Mouse (Mus musculus) heart, embryonic 16.5 days (tissue): ENCODE data around the gene Slit3. TPM values are rescaled to one million over a fixed set of nuclear protein-coding genes. Genes with fewer than 3 reads are reported as not detected.

ENCODE experiments used
- ATAC-seq: fragments of 200-750 bp; cut with Nextera tagmentation; replicated peaks from 2 replicates; pipeline ENCODE4 v1.8.0; 2017; ENCODE audit warnings: moderate number of reproducible peaks; ENCODE audit not compliant: insufficient read depth, low FRiP score; ENCODE audit errors: extremely low read depth
- H3K27ac ChIP-seq: fragments of 300-500 bp; sonication (generic); 2 replicates; pipeline ENCODE4 v1.5.1; 2014; ENCODE audit warnings: mild to moderate bottlenecking, low read length, control low read depth, moderate library complexity
- H3K27me3 ChIP-seq: fragments of 300-500 bp; sonication (generic); 2 replicates; pipeline ENCODE4 v1.6.1; 2014; ENCODE audit warnings: low read length, mixed read lengths; ENCODE audit not compliant: control insufficient read depth, insufficient read depth
- H3K36me3 ChIP-seq: fragments of 300-500 bp; sonication (generic); 2 replicates; pipeline ENCODE4 v1.6.1; 2014; ENCODE audit not compliant: control insufficient read depth, insufficient read depth
- H3K4me1 ChIP-seq: fragments of 300-500 bp; sonication (generic); 2 replicates; pipeline ENCODE4 v1.6.1; 2014; ENCODE audit warnings: low read length, mixed read lengths; ENCODE audit not compliant: control insufficient read depth, insufficient read depth
- H3K4me2 ChIP-seq: fragments of 300-500 bp; sonication (generic); 2 replicates; pipeline ENCODE4 v1.6.1; 2014; ENCODE audit warnings: low read depth, mild to moderate bottlenecking, control low read depth, low read length
- H3K4me3 ChIP-seq: fragments of 300-500 bp; sonication (generic); 2 replicates; pipeline ENCODE4 v1.5.1; 2014; ENCODE audit warnings: mild to moderate bottlenecking, control low read depth, low read length
- H3K9ac ChIP-seq: fragments of 300-500 bp; sonication (generic); 2 replicates; pipeline ENCODE4 v1.6.1; 2014; ENCODE audit warnings: low read length, control low read depth
- H3K9me3 ChIP-seq: fragments of 300-500 bp; sonication (generic); replicated peaks from 2 replicates; pipeline ENCODE4 v1.6.1; 2016; ENCODE audit warnings: low read length; ENCODE audit not compliant: control insufficient read depth
- WGBS: fragments of 180-500 bp; shearing (Covaris S2); extraction: QIAGEN DNeasy Blood & Tissue Kit; methylation state at CpG from one replicate; pipeline ENCODE4 v1.1.7; 2014; 5-methylcytosine and 5-hydroxymethylcytosine counted together
- polyA plus RNA-seq: library from polyadenylated mRNA; unstranded; fragments of >200 nt; fragmentation: Nextera tagmentation; extraction: Ambion mirVana; gene quantifications from 2 replicates; pipeline ENCODE4 v1.2.1, GENCODE M21; 2015

Slit3 gene
- polyA plus RNA-seq, 1 experiment from 2014 or later = 7.8 TPM

- Histone ChIP-seq H3K27ac (no peak overlapping the region), H3K27me3 (no peaks in the 10 kb centered on the region)
- no peak for ATAC-seq
Observed at GRCm38 (mm10) chr11:35655836-35656235, 534.8 kb downstream of the Slit3 start.

GRCm38 (mm10) chr11:35657582-35657981, 536.6 kb downstream of the Slit3 start:
- Histone ChIP-seq H3K27me3 (no peaks in the 10 kb centered on the region), H3K4me1 (no peaks in the 10 kb centered on the region), H3K36me3 (no peaks in the 10 kb centered on the region), H3K9me3 (no peaks in the 10 kb centered on the region), H3K27ac (no peak overlapping the region), H3K4me2 (no peak overlapping the region), H3K4me3 (no peak overlapping the region), H3K9ac (no peak overlapping the region)
- 70% methylated on average over 6 of the region's 6 CpGs for WGBS
- no peak for ATAC-seq

More at GRCm38 (mm10) chr11:35655836-35656235, 534.8 kb downstream of the Slit3 start:
- no peak overlapping the region for H3K9ac ChIP-seq
- H3K4me2 ChIP-seq = no peak overlapping the region
- H3K4me3 ChIP-seq = no peak overlapping the region
- no peaks in the 10 kb centered on the region for H3K4me1 ChIP-seq
- no peaks in the 10 kb centered on the region for H3K9me3 ChIP-seq
- no peaks in the 10 kb centered on the region for H3K36me3 ChIP-seq

- H3K4me3 ChIP-seq = no peak overlapping the region
- no peak overlapping the region for H3K27ac ChIP-seq
- ATAC-seq = no peak
- H3K4me1 ChIP-seq = no peaks in the 10 kb centered on the region
- no peaks in the 10 kb centered on the region for H3K36me3 ChIP-seq
- 68% methylated on average over 4 of the region's 4 CpGs for WGBS
- H3K9me3 ChIP-seq = no peaks in the 10 kb centered on the region
- H3K4me2 ChIP-seq = no peak overlapping the region
- 0 out of 2 replicates have a peak, but pooled peaks cover 2% of the 10 kb centered on the region for H3K27me3 ChIP-seq
- H3K9ac ChIP-seq = no peak overlapping the region
Observed at GRCm38 (mm10) chr11:35660967-35661366, 539.9 kb downstream of the Slit3 start.

- 0 out of 2 replicates have a peak, but pooled peaks cover 2% of the 10 kb centered on the region for H3K27me3 ChIP-seq
- ATAC-seq = no peak
- H3K9ac ChIP-seq = no peak overlapping the region
- H3K27ac ChIP-seq = no peak overlapping the region
- no peaks in the 10 kb centered on the region for H3K36me3 ChIP-seq
- no peak overlapping the region for H3K4me3 ChIP-seq
- no peaks in the 10 kb centered on the region for H3K4me1 ChIP-seq
- no peaks in the 10 kb centered on the region for H3K9me3 ChIP-seq
- H3K4me2 ChIP-seq = no peak overlapping the region
- WGBS = 72% methylated on average over 3 of the region's 3 CpGs
Observed at GRCm38 (mm10) chr11:35662945-35663344, 541.9 kb downstream of the Slit3 start.

- H3K4me2 ChIP-seq = no peak overlapping the region
- H3K9me3 ChIP-seq = no peaks in the 10 kb centered on the region
- no peak overlapping the region for H3K9ac ChIP-seq
- H3K4me1 ChIP-seq = no peaks in the 10 kb centered on the region
- no peak overlapping the region for H3K27ac ChIP-seq
- no peaks in the 10 kb centered on the region for H3K36me3 ChIP-seq
- WGBS = 69% methylated on average over 8 of the region's 8 CpGs
- no peak overlapping the region for H3K4me3 ChIP-seq
- H3K27me3 ChIP-seq = 0 out of 2 replicates have a peak, but pooled peaks cover 2% of the 10 kb centered on the region
- no peak for ATAC-seq
Observed at GRCm38 (mm10) chr11:35663661-35664060, 542.6 kb downstream of the Slit3 start.

- 60% methylated on average over 5 of the region's 5 CpGs for WGBS
- Histone ChIP-seq H3K27ac (no peak overlapping the region), H3K9me3 (no peaks in the 10 kb centered on the region), H3K9ac (no peak overlapping the region), H3K4me1 (no peaks in the 10 kb centered on the region), H3K36me3 (no peaks in the 10 kb centered on the region), H3K4me3 (no peak overlapping the region), H3K4me2 (no peak overlapping the region), H3K27me3 (0 out of 2 replicates have a peak, but pooled peaks cover 2% of the 10 kb centered on the region)
- ATAC-seq = 0 out of 2 replicates have a peak, but pooled peaks have one; percentile 22
Observed at GRCm38 (mm10) chr11:35664991-35665390, 544.0 kb downstream of the Slit3 start.

GRCm38 (mm10) chr11:35667428-35667827, 546.4 kb downstream of the Slit3 start:
- H3K9ac ChIP-seq = no peak overlapping the region
- H3K27me3 ChIP-seq = 0 out of 2 replicates have a peak, but pooled peaks cover 2% of the 10 kb centered on the region
- ATAC-seq = no peak
- no peak overlapping the region for H3K27ac ChIP-seq
- no peaks in the 10 kb centered on the region for H3K36me3 ChIP-seq
- H3K4me1 ChIP-seq = no peaks in the 10 kb centered on the region
- H3K4me3 ChIP-seq = no peak overlapping the region
- WGBS = 53% methylated on average over 3 of the region's 3 CpGs
- no peak overlapping the region for H3K4me2 ChIP-seq
- H3K9me3 ChIP-seq = no peaks in the 10 kb centered on the region

- H3K9me3 ChIP-seq = no peaks in the 10 kb centered on the region
- H3K27me3 ChIP-seq = 0 out of 2 replicates have a peak, but pooled peaks cover 2% of the 10 kb centered on the region
- WGBS = 32% methylated on average over 3 of the region's 3 CpGs
- H3K27ac ChIP-seq = no peak overlapping the region
- H3K4me1 ChIP-seq = no peaks in the 10 kb centered on the region
- H3K36me3 ChIP-seq = no peaks in the 10 kb centered on the region
- H3K4me2 ChIP-seq = no peak overlapping the region
- no peak for ATAC-seq
- H3K9ac ChIP-seq = no peak overlapping the region
- no peak overlapping the region for H3K4me3 ChIP-seq
Observed at GRCm38 (mm10) chr11:35668138-35668537, 547.1 kb downstream of the Slit3 start.

GRCm38 (mm10) chr11:35668750-35669149, 547.7 kb downstream of the Slit3 start:
- no peak for ATAC-seq
- 68% methylated on average over 1 of the region's 1 CpGs for WGBS
- H3K9ac ChIP-seq = no peak overlapping the region
- H3K27ac ChIP-seq = no peak overlapping the region
- no peak overlapping the region for H3K4me2 ChIP-seq
- H3K27me3 ChIP-seq = 0 out of 2 replicates have a peak, but pooled peaks cover 2% of the 10 kb centered on the region
- no peaks in the 10 kb centered on the region for H3K4me1 ChIP-seq
- no peaks in the 10 kb centered on the region for H3K36me3 ChIP-seq
- no peak overlapping the region for H3K4me3 ChIP-seq
- no peaks in the 10 kb centered on the region for H3K9me3 ChIP-seq
